Mouse (Mus musculus) heart, postnatal 0 days (tissue): Measurements from ENCODE around the gene Tlx2.

Experiments
- CTCF ChIP-seq: IDR thresholded peaks from 2 replicates; pipeline ENCODE4 v1.5.1; 2016; ENCODE audit warnings: antibody characterized with exemption, control low read depth, low read depth
- EP300 ChIP-seq: IDR thresholded peaks from 2 replicates; pipeline ENCODE4 v1.6.1; 2016; ENCODE audit warnings: antibody characterized with exemption, low read depth

DNA sequence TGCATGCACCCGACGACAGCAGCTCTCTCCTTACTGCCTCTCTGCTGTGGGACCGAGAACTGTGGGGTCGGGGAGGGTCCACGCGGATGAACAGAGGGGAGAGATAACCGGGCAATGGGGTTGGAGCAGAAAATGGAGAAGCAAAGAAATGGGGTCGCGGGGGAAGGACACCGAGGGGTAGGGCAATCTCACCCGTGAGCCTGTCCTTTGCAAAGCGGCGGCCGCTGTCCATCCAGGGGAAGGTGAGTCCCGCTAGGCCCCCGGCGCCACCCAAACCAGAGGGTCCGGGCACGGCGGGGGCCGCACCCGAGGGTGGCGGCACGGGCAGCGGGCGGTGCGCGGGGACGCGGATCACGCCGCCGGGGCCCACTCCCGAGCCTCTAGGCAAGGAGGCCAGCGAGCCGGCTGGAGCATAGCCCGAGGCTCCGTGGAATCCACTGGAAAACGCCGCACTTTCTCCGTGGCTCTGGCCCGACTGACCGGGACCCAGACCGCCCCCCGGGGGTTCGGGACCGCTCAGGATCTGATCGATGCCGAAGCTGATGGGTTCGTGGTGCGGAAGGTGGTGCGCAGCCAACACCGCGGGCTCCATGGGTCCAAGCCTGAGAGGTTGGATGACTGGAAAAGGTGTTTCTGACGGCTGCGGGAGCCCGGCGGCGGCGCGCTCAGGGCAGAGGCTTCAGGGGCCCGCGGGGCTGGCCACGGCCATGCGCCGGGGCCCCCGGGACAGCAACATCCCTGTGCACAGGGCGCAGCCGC lies 426 bp downstream of the Tlx2 start:
- TF ChIP-seq CTCF (no peak), EP300 (no peak)
